Mouse (Mus musculus) small intestine, adult 2 months (tissue): Measurements from ENCODE around the gene Tmem56.

Experiments
- CTCF ChIP-seq: fragments of 200-500 bp; IDR thresholded peaks from 2 replicates; pipeline ENCODE4 v1.5.1; 2012; ENCODE audit warnings: low read depth, mild to moderate bottlenecking, control low read depth, inconsistent platforms, low read length, moderate library complexity, mixed read lengths; ENCODE audit not compliant: insufficient replicate concordance, insufficient read length; ENCODE audit errors: extremely low read depth
- POLR2A ChIP-seq: fragments of 200-500 bp; IDR thresholded peaks from 2 replicates; pipeline ENCODE4 v1.6.1; 2012; ENCODE audit warnings: low read depth, mild to moderate bottlenecking, control low read depth, inconsistent platforms, low read length, moderate library complexity

GRCm38 (mm10) chr3:121287151-121287550, 4.3 kb upstream of the Tmem56 start:
- TF ChIP-seq CTCF, result no peak
- TF ChIP-seq POLR2A, result no peak
